Mouse (Mus musculus) megakaryocyte, embryonic 14.5 days (primary cell): ENCODE measurements around the gene Fdxr. TPM values are rescaled to one million over a fixed set of nuclear protein-coding genes. Genes with fewer than 3 reads are reported as not detected.

ENCODE experiments used
- H3K27me3 ChIP-seq: replicated peaks from 2 replicates; pipeline ENCODE3; 2012; ENCODE audit warnings: inconsistent platforms
- H3K36me3 ChIP-seq: replicated peaks from 2 replicates; pipeline ENCODE3; 2012; ENCODE audit warnings: low read length, inconsistent platforms, mixed read lengths
- H3K4me1 ChIP-seq: 2 replicates; pipeline ENCODE4 v1.6.1; 2012; ENCODE audit warnings: inconsistent platforms
- H3K4me3 ChIP-seq: replicated peaks from 2 replicates; pipeline ENCODE3; 2012; ENCODE audit warnings: moderate library complexity, mild to moderate bottlenecking, inconsistent platforms
- H3K9me3 ChIP-seq: 2 replicates; pipeline ENCODE4 v1.6.1; 2012; ENCODE audit warnings: inconsistent platforms
- FLI1 ChIP-seq: IDR thresholded peaks from 2 replicates; pipeline ENCODE4 v1.6.1; 2012; ENCODE audit warnings: low read length, inconsistent platforms, mixed read lengths
- GATA1 ChIP-seq: IDR thresholded peaks from 3 replicates; pipeline ENCODE4 v1.6.1; 2012; ENCODE audit warnings: mixed read lengths, low read length, inconsistent platforms, borderline replicate concordance
- polyA plus RNA-seq: library from polyadenylated mRNA; stranded (reverse); fragments of >175 nt; gene quantifications from 2 replicates; pipeline ENCODE4 v1.2.3, GENCODE M21; 2012; ENCODE audit warnings: low replicate concordance; ENCODE audit not compliant: insufficient read depth

Gene Fdxr
- polyA plus RNA-seq, 1 experiment: 21.8 TPM

DNA sequence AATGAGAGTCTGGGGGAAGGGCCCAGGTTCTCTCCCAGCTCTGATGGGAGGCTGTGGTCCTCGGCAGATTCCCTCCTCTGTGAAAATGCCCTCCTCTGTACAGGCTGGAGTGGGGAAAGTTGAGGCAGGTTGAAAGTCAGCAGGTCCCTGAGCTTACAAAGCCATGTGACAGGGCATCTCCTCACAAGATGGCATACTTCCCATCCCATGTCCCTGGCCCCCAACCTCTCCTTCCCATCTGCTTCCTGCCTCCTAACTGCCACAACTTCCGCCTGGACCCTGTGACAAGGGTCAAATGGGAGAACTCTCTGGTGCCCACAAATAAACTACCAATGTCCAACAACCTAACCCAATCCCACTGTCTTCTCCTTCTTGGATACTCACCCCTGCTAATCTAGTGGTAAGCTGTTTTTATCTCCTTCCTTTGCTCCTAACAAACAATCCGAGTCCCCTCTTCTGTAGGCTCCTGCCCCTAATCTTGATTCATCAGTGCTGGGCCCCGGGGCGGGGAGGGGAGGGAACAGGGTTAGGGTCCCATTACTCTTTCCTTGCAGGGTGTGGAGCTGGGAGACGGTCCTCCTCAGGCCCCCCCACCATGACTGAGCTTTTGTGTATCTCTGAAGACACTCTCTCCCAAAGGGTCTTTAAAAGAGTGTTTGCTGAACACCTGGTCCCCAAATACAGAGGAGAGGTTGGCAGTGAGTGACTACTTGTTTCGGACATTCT lies 12.6 kb downstream of the Fdxr start:
- no peaks in the 10 kb centered on the region for H3K9me3 ChIP-seq
- no peak for TF ChIP-seq GATA1
- no peak for TF ChIP-seq FLI1
- H3K36me3 ChIP-seq: peaks cover 16% of the 10 kb centered on the region
- no peak overlapping the region for H3K4me3 ChIP-seq
- H3K27me3 ChIP-seq: peaks cover 97% of the 10 kb centered on the region
- peaks cover 33% of the 10 kb centered on the region for H3K4me1 ChIP-seq

DNA sequence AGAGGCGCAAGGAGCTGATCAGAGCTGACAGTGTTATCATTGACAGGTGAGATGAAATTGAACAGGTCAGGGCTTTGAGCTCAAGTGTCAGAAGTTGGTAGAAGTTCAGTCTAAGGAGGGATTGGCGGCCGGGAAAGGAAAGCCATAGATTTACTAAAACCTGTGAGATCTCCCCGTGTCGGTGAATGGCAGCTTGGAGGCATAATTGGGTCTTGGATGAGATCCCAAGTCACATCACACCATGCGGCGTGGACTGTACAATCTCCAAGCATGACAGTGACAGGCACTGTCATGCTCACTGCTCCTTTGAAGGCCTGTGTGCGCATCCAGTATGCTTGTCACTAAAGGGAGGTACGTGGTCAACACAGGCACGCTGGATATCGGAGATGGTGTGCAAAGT lies 13.9 kb downstream of the Fdxr start:
- Histone ChIP-seq H3K4me3 (no peak overlapping the region), H3K4me1 (peaks cover 37% of the 10 kb centered on the region), H3K36me3 (peaks cover 2% of the 10 kb centered on the region), H3K27me3 (peaks cover 98% of the 10 kb centered on the region), H3K9me3 (peaks cover 2% of the 10 kb centered on the region; the same call in 1 of the 2 replicates)
- TF ChIP-seq GATA1 (no peak), FLI1 (no peak)

DNA sequence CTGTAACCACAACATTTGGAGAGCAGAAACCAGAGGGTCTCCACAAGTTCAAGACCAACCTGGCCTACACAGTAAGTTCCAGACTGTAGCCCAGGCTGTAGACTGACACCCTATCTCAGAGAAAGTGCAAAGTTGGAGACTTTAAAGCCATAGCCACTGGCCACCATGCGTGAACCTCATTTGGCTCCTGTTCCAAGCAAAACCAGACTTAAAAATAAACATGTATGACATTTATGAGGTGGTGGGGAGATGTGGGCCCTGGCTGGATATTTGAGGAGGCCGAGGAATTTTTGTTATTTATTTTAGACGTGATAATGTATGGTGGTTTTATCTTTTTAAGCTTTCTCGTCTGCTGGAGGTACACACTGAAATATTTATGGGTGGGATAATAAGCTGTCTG lies 17.7 kb downstream of the Fdxr start:
- peaks cover 98% of the 10 kb centered on the region for H3K27me3 ChIP-seq
- TF ChIP-seq FLI1 (no peak), GATA1 (no peak)
- no peak overlapping the region for H3K4me3 ChIP-seq

DNA sequence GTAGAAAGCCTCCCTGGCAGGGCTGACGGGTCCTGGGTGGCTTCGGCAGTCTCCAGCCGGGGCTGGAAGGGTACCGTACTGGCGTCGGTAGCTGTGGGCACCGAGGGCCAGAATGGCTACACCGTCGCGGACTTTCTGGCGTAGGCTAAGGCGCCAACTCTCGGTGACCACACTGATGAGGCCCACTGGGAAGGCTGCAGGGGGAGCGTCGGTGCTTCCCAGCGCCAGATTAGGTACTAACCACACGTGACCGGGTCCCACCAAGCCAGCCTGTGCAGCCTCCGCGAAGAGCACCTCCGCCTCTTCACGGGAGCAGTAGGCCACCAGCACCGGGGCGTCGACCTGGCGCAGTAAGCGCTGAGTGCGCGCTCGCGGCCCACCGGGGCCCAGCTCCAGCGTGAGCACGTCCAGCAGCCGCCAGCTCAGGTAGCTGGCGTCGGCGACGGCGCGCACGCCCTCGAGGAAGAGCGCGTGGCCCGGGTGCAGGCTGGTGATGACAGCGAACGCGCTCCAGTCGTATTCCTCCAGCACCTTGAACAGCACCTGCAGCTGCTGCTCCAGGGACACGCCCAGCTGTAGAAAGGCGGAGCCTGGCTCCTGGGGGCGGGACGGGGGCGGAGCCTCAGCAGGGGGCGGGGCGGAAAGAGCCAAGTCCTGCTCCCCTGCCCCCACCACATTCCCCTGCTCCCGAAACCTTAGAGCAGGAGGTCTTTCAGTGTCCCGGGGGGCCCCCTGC lies 18.9 kb downstream of the Fdxr start:
- Histone ChIP-seq H3K4me3 (peak overlapping the region; percentile 71), H3K4me1 (peaks cover 8% of the 10 kb centered on the region), H3K27me3 (peaks cover 99% of the 10 kb centered on the region), H3K36me3 (no peaks in the 10 kb centered on the region), H3K9me3 (peaks cover 6% of the 10 kb centered on the region; the same call in 1 of the 2 replicates)
- TF ChIP-seq GATA1 (no peak), FLI1 (no peak)

More for the DNA sequence above, 17.7 kb downstream of the Fdxr start:
- Histone ChIP-seq H3K36me3 (no peaks in the 10 kb centered on the region), H3K4me1 (peaks cover 10% of the 10 kb centered on the region), H3K9me3 (peaks cover 6% of the 10 kb centered on the region; the same call in 1 of the 2 replicates)

DNA sequence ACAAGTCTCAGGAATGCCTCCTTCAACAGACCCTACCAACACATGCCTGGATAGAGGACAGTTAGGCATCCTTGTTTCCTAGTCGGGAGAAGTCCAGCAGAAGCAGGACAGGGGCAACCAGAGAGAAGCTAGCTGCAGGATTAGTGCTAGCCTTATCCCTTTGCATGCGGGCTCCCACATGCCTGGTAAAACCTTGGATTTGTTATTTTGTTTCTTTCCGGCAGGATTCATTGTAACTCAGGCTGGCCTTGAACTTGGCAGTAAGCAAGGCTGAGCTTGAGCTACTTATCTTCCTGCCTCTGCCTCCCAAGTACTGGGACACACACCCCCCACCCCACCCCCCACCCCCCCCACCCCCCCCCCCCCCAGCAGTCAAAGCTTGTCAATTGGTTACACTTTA lies 25.6 kb downstream of the Fdxr start:
- TF ChIP-seq FLI1: no peak
- no peak for TF ChIP-seq GATA1
- peaks cover 2% of the 10 kb centered on the region for H3K36me3 ChIP-seq
- H3K4me3 ChIP-seq: no peak overlapping the region
- H3K9me3 ChIP-seq: peaks cover 13% of the 10 kb centered on the region
- H3K4me1 ChIP-seq: peaks cover 37% of the 10 kb centered on the region
- H3K27me3 ChIP-seq: peaks cover 98% of the 10 kb centered on the region

DNA sequence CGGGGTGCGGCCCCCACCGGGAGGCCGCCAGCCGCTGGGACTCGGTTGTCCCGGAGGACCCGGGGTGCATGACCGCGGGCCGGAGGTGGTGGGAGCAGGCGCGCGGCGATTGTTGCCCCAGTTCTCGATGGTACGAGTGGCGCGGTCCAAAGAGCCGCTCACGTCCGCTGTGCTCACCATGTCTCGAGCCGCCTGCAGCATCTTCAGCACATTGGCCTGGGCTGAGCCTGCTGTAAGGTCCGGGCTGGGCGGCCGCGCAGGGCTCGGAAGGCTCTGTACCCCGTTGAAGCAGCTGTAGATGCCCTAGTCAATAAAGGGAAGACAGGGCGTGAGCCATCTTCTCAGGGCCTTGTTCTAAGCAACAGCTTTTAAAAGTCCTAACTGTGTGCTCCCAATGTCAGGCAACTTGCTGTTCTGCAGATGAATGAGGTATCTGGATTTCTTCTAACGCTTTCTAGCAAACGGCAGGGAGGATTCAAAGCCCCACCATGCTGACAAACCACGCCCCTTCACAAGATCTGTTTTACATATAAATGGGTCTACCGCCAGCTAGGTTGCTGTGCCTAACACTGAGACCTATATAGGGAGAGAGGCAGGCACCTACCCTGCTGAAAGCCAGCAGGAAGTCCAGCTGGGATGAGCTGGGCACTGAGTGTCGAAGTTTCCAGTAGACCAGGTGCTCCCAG lies 26.3 kb downstream of the Fdxr start:
- Histone ChIP-seq H3K4me1 (peaks cover 38% of the 10 kb centered on the region), H3K36me3 (peaks cover 7% of the 10 kb centered on the region), H3K4me3 (peak overlapping the region; percentile 87), H3K27me3 (peaks cover 92% of the 10 kb centered on the region), H3K9me3 (peaks cover 13% of the 10 kb centered on the region)
- TF ChIP-seq GATA1: no peak
- no peak for TF ChIP-seq FLI1

DNA sequence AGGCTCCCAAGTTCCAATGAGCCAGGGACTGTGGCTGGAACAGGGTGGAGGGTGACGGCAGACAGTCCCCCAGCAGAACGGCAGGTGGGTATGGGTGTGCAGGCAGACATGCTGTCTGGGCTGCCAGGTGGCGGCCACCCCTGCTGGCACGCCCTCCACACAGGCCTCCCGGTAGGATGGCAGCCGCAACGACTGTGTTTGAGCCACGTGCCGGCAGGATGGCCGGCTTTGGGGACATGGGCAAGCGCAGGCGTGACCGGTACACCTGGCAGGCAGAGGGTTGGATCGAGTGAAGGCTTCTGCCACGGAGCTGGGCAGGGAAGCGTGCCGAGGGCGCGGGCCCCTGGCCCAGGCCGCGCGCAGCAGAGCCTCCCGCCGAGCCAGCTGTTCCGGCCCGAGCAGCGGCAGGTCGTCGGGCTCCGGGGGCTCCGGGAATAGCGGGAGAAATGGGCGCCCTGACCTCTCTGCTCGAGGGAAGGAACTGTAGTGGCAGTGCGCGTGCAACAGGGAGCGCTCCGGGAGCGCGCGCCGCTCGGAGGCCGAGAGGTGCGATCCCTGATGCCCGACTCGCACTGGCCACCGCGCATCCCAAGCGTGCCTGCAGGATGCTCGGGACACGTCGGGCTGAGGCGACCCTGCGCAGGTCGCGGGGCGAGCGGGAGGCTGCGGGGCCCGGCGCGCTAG lies 27.0 kb downstream of the Fdxr start:
- TF ChIP-seq FLI1 (no peak), GATA1 (no peak)
- Histone ChIP-seq H3K9me3 (peaks cover 13% of the 10 kb centered on the region), H3K27me3 (peaks cover 85% of the 10 kb centered on the region), H3K36me3 (peaks cover 14% of the 10 kb centered on the region), H3K4me1 (peaks cover 38% of the 10 kb centered on the region), H3K4me3 (peak overlapping the region; percentile 87)

DNA sequence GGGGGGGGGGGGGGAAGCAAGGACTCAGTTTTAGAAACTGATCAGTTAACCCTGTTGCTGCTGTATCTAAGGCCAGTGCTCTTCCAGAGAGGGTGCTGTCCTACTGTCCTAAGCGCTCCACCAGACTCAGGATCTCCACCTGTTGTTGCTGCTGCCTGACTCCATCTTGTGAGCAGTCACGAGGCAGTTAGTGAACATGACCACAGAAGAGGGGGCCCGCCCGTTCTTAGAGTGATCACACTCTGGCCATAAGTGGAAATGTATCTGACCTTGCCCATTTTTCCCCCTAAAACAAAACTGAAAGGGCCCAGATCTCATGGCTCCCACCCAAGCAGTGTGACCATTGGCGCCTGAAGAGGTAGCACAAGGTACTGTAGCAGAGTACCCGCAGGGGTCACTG lies 28.9 kb downstream of the Fdxr start:
- peaks cover 13% of the 10 kb centered on the region for H3K9me3 ChIP-seq
- H3K4me3 ChIP-seq: no peak overlapping the region
- peaks cover 33% of the 10 kb centered on the region for H3K36me3 ChIP-seq
- H3K4me1 ChIP-seq: peaks cover 38% of the 10 kb centered on the region
- TF ChIP-seq GATA1 (no peak), FLI1 (no peak)
- peaks cover 66% of the 10 kb centered on the region for H3K27me3 ChIP-seq

DNA sequence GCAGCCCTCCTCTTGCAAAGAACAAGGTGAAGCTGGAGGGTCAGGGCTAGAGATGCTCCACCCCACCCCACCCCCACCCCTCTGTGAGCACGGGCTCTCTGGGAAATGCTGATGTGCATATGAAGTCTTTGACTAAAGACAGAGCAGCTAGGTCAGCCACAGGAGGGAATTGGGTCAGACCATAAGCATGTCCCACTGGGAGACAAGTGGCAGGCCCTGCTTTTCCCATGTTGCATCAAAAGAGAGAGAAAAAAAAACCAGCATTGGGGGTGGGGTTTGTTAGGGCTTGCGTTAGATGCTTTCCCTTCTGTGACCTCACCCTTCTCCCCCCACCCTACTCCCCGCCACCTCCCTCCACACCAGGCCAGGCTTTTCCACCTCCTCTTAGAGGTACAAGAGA lies 29.6 kb downstream of the Fdxr start:
- peaks cover 40% of the 10 kb centered on the region for H3K36me3 ChIP-seq
- H3K27me3 ChIP-seq: peaks cover 59% of the 10 kb centered on the region
- TF ChIP-seq GATA1 (no peak), FLI1 (no peak)
- no peak overlapping the region for H3K4me3 ChIP-seq
- peaks cover 10% of the 10 kb centered on the region for H3K9me3 ChIP-seq
- H3K4me1 ChIP-seq: peaks cover 43% of the 10 kb centered on the region
